Mouse (Mus musculus): ENCODE data around the gene Nr1d1.

- TF ChIP-seq MAFK (IDR thresholded peaks at IDR 0.05; ENCODE audit: insufficient read depth, low read depth, low read length) (no peak), HCFC1 (IDR thresholded peaks at IDR 0.05; ENCODE audit: borderline replicate concordance, insufficient read depth, low read length) (no peak), ZC3H11A (IDR thresholded peaks at IDR 0.05; ENCODE audit: borderline replicate concordance, low read depth, low read length) (no peak), ZNF384 (IDR thresholded peaks at IDR 0.05; ENCODE audit: low read depth, low read length) (no peak), CHD2 (IDR thresholded peaks at IDR 0.05; ENCODE audit: low read depth, low read length) (no peak)
Measured at GRCm38 (mm10) chr11:98742397-98743291, 32.5 kb downstream of the Nr1d1 start.

Measured in ES-E14 (cell line).